Mouse (Mus musculus): ENCODE results near the gene Kctd11. TPM values are rescaled to one million over a fixed set of nuclear protein-coding genes. Genes with fewer than 3 reads are reported as not detected.
A peak's percentile ranks its signal among the peaks of the same experiment; 100 is the strongest.
"Not testable (repeated sequence)": the region's sequence is repeated elsewhere in the genome, so short reads cannot be mapped to it uniquely, and the experiment has no call there.

Gene Kctd11
- total RNA-seq (2017), result 0.39 and 0.50 TPM in 2 replicates

- ATAC-seq (replicated peaks; ENCODE audit: low read depth, poor library complexity, severe bottlenecking), result peak; percentile 54
Observed at GRCm38 (mm10) chr11:69880853-69881603, at the start of gene Kctd11. Gene Kctd11, minus strand, starts transcription at chr11:69881406.

DNA sequence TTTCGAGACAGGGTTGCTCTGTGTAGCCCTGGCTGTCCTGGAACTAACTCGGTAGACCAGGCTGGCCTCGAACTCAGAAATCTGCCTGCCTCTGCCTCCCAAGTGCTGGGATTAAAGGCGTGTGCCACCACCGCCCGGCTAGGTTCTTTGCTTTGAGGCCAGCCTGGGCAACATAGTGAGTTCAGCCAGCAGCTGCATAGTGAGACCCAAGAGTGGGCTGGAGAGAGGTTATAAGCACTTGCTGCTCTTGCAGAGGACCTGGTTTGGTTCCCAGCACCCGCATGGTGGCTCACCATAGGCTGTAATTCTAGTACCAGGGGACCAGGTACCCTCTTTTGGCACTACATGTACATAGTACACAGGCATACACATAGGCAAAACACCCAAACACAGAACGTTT is 49.0 kb upstream of the Kctd11 start:
- ATAC-seq (replicated peaks; ENCODE audit: low read depth, poor library complexity, severe bottlenecking), result not testable (repeated sequence)

DNA sequence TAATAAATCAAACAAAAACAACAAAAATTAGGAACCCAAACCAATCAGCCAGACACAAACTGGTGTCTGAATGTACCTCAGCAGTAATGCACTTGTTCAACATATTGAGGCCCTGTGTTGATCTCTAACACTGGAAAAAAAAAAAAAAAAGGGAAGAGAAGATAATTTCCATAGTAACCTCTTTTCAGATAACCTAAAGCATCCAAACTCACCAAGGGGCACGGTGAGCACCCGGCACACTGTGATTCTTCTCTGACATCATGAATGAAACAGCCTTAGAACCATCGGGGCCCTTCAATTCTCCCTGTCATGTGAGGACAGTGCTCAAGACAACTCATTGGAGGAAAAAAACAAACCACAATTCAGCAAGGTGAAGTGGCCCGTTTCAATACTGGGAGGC is 48.5 kb upstream of the Kctd11 start:
- ATAC-seq (replicated peaks; ENCODE audit: low read depth, poor library complexity, severe bottlenecking), result no peak

GRCm38 (mm10) chr11:69927501-69927900 is 46.3 kb upstream of the Kctd11 start:
- ATAC-seq (replicated peaks; ENCODE audit: low read depth, poor library complexity, severe bottlenecking), result no peak

- no peak for ATAC-seq (replicated peaks; ENCODE audit: low read depth, poor library complexity, severe bottlenecking)
Observed at GRCm38 (mm10) chr11:69922796-69923195, 41.6 kb upstream of the Kctd11 start.

DNA sequence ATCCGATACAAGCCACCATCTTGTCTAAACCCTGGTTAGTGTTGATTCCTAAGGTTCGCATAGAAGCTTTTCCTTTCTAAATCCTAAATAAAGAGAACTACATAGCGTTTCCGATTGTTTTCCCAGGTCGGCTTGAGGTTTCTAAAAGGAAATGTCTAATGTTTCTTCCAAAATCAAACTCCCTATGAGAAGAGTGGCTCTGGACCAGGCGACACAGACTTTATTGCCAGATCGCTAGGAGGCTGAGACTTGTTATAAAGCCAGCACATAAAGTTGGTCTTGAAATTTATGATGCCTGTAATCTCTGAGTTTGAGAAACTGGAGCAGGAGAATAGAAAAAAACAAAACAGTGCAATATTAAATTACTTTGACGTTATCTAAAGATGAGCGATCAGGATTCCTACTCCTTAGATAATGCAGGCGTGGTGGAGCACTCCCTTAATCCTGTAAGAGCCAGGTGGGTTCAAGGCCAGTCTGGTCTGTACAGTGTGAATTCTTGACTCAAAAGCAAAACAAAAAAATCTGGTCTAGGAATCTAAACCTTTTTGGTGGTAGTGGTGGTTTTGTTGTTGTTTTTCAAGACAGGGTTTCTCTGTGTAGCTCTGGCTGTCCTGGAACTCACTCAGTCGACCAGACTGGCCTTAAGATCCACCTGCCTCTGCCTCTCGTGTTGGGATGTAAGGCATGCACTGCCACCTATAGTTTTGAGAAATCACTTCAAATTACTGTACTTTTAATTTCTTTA is 41.0 kb upstream of the Kctd11 start:
- no peak for ATAC-seq (replicated peaks; ENCODE audit: low read depth, poor library complexity, severe bottlenecking)

- peak; percentile 83 for ATAC-seq (replicated peaks; ENCODE audit: low read depth, poor library complexity, severe bottlenecking)
Observed at GRCm38 (mm10) chr11:69921114-69922011, 40.2 kb upstream of the Kctd11 start, which contains the start of gene Eif5a. Gene Eif5a, minus strand, starts transcription at chr11:69921958.

- no peak for ATAC-seq (replicated peaks; ENCODE audit: low read depth, poor library complexity, severe bottlenecking)
Observed at GRCm38 (mm10) chr11:69920266-69921031, 39.2 kb upstream of the Kctd11 start.

DNA sequence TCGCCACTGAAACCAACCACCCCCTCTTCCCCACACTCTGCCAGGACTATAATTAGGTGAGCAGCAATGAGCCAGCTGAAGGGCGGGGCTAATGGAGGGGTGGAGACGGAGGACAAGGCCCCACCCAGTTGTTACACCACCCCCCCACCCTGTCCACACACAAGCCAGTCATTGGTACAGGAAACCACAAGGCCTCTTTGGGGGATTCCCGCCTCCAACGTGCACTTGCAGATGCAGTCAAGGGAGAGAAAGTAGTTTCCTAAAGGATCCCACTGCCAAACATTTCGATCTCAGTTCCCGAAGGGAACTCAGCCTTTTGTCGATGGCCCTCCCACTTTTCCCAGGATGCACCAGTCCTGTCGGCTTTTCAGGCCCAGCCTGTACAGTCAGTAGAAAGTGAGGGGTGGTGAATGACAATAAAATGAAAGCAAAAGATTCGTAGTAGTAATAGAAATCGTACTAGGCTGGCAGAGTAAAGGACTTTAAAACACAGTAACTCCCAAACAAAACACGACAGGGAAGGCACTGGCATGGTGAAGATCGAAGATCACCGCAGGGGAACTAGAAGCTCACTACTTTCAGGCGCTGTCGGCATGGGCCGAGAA is 38.6 kb upstream of the Kctd11 start:
- ATAC-seq (replicated peaks; ENCODE audit: low read depth, poor library complexity, severe bottlenecking), result peak; percentile 42

GRCm38 (mm10) chr11:69919053-69919452 is 37.8 kb upstream of the Kctd11 start:
- no peak for ATAC-seq (replicated peaks; ENCODE audit: low read depth, poor library complexity, severe bottlenecking)

DNA sequence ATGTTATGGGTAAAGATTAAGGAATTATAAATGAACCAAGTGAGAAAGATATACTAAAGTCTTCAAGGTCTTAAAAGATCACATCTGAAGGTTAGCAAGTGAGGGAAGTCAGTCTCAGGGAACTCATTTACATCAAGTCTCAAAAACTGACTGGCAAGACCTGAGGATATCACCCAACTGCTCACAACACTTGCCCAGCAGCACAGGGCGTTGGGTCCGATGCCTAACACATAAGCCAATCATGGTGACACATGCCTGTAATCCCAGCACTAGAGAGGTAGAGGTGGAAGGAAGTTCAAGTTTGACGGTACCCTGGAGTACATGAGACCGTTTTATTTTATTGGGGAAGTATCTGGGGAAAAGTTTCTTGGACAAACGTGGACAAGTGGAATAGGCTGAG is 36.9 kb upstream of the Kctd11 start:
- ATAC-seq (replicated peaks; ENCODE audit: low read depth, poor library complexity, severe bottlenecking), result no peak

GRCm38 (mm10) chr11:69917379-69917948 is 36.3 kb upstream of the Kctd11 start:
- no peak for ATAC-seq (replicated peaks; ENCODE audit: low read depth, poor library complexity, severe bottlenecking)

- ATAC-seq (replicated peaks; ENCODE audit: low read depth, poor library complexity, severe bottlenecking), result not testable (repeated sequence)
Observed at GRCm38 (mm10) chr11:69916652-69917378, 35.6 kb upstream of the Kctd11 start.

- no peak for ATAC-seq (replicated peaks; ENCODE audit: low read depth, poor library complexity, severe bottlenecking)
Observed at GRCm38 (mm10) chr11:69915667-69916627, 34.7 kb upstream of the Kctd11 start.

DNA sequence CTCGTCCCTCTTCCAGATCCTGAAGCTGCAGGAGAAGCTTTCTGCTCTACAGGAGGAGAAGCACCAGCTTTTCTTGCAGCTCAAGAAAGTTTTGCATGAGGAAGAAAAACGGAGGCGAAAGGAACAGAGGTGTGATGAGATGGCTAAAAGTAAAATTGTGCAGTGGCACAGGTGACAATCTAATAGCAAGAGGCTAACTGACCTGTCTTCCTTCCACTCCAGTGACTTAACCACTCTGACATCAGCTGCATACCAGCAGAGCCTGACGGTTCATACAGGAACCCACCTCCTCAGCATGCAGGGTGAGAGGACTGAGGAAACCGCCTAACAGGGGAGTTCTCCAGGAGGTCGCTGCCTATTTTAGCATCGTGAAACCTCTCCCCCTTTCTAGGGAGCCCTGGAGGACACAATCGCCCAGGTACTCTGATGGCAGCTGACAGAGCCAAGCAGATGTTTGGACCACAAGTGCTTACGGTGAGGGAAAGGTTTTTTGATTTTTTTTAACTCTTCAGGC is 33.8 kb upstream of the Kctd11 start:
- ATAC-seq (replicated peaks; ENCODE audit: low read depth, poor library complexity, severe bottlenecking), result no peak

GRCm38 (mm10) chr11:69914372-69914764 is 33.2 kb upstream of the Kctd11 start:
- 0 out of 2 replicates have a peak, but pooled peaks have one; percentile 2 for ATAC-seq (replicated peaks; ENCODE audit: low read depth, poor library complexity, severe bottlenecking)
